Mouse (Mus musculus): ENCODE data around the gene Ss18l1.

Ss18l1 gene

DNA sequence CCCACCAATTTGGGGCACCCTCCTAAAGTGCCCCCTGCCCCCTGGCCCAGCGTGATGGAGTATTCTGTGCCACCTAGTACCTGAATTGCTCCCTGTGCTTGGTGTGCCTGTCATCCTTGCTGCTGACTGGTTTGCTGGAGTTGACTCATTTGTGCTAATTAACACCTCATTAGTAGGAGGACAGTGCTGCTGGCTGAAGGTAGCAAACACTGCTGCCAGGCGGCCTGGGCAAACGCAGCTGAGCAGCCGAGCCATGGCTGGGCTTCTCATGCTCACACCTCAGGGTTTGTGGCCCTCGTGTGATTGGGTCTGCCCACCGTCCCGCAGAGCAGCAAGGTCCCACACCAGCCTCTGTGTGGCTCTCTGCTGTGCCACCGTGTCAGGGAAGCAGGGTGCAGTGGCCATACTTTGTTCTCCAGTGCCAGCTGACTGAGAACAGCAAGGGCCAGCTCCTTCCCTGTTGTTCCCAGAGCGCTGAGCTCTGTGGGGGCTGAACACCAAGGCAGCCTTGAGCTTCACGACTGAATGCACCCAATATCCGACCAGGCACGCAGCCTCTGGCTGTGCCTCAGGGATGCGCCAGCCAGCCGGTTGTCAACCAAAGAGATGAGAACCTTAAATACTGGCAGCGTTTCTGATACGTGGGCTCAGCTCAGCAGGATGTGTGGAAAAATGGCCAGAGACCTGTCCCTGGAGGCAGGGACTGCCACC is 43.8 kb downstream of the Ss18l1 start:
- DNase-seq (ENCODE audit: low spot score in 2 of 2), result no peak

DNA sequence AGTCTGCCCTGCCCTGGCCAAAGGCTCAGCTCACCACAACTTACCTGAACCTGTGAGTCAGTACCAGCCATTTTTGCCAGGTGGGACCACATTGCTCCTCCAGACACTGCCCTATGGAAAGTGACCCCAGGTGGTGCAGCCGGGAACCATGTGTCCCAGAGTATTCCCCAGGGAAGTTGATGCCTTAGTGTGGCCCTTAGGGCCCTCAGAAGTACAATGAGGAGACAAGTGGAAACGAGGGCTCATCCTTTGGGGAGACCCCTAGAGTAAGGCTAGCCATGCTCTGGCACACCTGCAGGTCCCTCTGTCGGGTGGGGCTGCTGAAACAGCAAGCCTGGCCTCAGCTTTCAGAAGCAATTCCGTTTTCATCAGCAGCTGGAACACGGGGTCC is 44.3 kb downstream of the Ss18l1 start:
- DNase-seq (ENCODE audit: low spot score in 2 of 2), result no peak

DNA sequence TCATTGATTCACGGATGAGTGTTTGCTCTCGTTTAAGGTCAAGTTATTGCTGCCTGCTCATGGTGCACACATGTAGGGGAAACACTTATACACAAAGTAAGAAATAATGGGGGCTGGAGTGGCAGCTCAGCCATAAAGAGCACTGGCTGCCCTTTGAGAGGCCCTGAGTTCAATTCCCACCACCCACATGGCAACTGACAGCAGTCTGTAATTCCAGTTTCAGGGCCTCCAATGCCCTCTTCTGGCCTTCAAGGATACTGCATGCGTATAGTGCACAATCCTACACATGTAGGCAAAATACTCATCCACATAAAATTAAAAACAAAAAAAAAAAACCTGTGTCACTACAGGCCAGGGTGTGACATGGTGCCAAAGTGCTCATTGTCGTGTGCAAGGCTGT is 45.2 kb downstream of the Ss18l1 start:
- DNase-seq (ENCODE audit: low spot score in 2 of 2), result no peak

DNA sequence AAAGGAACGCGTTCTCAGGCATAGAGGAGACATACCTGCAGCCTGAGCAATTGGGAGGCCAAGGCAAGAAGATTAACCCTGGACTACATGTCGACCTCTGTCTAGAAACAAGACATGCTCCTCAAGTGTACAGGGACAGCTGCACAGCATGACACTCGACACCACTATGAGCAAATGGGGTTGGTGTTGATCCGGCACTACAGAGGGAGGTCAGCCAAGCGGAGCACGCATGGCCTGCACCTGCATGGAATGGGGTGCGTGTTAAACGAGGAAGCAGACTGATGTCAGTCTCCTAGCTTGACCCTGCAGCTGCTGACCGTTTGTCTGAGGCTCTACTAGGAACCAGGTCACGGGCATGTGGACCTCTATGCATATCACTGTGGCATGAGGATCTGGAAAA is 48.0 kb downstream of the Ss18l1 start:
- no peak for DNase-seq (ENCODE audit: low spot score in 2 of 2)

DNA sequence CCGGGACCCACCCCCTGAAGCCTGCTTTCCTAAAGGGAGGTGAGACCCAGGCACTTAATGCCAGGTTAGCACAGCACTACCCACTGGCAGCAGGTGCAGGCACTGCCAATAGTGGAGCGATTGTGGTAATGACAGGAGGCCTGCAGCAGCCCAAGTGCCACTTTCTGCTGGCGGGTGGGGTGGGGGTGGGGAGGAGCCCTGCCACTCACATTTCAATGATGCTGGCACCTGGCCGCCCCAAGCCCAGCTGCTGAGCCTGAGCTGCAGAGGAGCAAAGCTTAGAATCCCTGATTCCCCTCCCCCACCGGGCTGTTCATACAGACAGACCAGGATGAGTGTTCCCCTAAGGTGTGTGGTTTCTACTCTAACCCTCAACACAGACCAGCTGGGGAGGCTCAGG is 53.4 kb downstream of the Ss18l1 start:
- DNase-seq (ENCODE audit: low spot score in 2 of 2), result no peak

DNA sequence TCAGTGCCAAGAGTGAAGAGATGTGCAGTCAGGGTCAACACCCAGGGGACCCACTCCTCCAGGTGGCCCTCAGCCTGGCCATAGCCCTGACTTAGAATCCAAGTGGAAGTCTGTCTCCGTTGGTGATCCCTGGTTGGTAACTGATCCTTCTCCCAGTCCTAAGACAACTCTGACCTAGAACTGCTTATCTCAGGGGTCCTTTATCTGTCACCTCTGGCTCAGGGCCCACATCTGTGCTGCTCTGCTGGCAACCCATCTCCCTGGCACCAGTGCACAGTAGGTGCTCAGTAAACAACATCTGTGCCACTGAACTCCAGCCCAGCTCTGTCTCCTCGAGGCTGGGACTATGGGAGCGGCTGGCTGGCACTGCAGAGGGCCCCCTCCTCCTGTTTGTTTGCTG is 55.3 kb downstream of the Ss18l1 start:
- no peak for DNase-seq (ENCODE audit: low spot score in 2 of 2)

DNA sequence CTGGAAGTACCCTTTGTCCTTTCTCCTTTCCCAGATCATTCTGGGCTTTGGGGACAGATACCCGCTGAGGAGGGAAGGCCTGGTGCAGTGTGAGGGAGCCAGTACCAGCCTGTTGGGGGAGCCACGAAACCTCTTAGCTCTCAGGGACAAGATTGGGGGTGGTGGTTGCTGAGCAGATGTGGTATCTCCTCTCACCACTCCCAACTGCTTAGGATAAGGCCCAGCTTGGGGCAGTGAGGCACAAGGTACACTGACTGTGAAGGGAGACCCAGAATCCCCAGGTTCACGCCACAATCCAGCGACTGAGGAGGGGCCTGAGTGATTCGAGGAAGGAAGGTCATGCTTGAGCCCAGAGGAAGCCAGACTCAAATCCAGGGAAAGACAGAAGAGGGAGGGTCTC is 55.9 kb downstream of the Ss18l1 start:
- DNase-seq (ENCODE audit: low spot score in 2 of 2), result no peak

DNA sequence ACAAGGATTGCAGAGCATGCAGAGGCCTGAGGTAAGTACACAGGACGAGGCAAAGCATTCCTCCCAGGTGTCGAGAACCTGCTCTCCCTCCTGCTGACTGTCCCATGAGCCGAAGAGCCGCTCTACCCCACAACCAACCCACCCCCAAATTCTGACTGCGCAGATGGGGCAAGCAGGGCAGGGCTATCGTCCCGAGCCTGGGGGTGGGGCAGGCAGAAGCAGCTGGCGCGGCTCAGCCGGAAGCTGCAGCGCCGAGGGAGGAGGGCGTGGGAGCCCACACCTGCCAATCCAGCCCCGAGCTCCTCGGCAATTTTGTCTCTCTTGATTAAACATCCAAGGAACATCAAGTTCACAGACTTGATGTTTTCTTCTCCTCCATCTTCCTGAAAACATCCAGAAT is 57.2 kb downstream of the Ss18l1 start:
- no peak for DNase-seq (ENCODE audit: low spot score in 2 of 2)

DNA sequence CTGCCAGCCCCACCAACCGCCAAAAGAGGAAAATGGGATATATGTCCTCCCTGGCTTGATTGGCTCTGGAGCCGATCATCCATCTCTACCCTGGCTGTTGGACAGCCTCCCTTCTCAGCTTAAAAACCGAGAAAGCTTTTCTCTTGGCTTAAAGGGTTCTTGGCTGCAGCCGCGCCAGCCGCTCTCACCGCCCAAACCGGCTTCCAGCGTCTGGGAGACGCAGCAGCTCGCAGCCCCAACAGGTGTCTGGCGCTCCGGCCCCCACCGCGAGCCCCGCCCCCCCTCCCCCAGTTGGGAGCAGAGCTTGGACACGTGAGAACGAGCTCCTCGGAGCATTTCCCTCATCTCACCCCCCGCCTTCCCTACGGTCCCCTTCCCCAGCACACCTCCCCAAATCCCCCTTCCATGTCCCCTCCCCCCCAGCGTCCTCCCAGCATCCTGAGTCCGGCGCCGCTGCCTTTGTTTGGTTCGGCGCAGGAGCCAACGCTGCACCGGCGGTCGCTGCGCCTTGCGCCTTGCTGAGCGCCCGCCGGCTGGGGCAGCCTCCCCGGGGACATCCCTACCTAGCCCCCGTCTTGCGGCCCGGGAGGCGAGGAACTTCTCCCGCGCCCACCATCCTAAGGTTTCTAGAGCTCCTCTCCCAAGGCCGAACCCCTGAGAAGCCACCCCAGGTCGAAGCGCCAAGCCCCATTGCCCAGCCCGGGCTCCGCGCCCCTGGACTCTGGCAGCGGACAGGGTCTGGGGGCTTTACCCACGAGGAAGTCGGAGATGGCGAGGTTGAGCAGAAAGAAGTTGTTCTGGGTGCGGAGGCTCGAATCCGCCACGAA is 61.1 kb downstream of the Ss18l1 start:
- no peak for DNase-seq (ENCODE audit: low spot score in 2 of 2)

DNA sequence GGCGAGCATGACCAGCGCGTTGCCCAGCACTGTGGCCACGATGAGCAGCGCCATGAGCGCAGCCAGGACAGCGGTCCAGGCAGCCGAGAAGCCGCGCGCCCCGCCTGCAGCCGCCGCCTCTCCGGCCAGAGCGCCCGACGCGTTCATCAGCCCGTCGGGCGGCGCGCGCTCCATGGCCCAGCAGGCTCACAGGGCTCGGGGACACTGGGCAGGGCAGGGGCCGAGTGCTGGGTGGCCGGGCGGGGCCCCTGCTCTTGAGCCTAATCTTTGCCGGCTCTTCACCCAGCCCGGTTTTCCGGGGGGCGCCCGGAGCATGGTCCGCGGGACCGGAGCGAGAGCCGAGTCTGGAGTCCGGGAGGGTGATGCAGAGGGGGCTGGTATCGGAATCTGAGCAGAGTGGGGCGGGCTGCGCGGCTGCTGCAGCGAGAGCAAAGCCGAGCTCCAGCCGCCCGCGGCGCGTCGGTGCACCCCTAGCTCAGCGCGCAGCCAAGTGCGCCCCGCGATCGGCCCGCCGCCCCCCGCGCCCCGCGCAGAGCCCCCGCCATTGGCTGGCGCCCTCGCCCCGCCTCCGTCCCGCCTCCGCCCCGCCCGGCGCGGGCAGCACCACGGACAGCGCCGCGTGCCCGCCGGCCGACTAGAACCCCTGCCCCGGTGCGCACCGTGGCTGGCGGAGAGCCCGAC is 61.8 kb downstream of the Ss18l1 start, which contains the start of gene Hrh3:
Gene Hrh3, minus strand, starts transcription at position 511 of the 681 bp plus-strand sequence.
- DNase-seq (ENCODE audit: low spot score in 2 of 2), result peak; percentile 74

DNA sequence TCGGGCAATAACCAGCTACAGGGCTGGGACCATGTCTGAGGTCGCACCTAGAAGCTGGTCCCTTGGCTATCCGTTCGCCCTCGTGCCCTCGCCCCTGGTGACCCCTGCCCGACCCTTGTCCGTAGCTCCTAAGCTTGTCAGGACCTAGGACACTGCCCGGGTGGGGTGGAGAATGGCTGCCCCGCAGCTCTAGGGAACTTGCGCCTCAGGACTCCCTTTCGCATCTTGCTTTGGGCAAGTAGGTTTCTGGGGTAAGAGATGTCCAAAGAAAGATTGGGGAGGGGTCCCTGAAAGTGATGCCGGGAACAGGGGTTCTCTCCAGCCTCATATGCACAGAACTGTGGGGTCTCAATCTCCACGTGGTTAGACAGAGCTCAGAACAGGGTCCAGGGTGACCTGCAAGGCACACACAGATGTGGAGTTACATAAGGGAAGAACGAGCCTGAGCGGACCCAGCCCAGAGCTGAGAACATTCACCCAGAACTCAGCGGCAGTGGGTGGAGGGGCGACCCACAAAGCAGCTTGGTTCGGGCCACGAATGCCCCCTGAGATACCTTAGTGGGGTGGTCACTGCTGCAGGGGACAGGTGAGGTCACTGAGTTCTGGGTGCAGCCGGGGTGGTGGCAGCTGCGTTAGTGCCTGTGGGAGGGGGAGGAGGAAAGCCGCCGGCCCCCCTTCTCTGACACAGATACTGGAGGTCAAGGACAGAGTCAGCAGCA is 62.5 kb downstream of the Ss18l1 start:
- no peak for DNase-seq (ENCODE audit: low spot score in 2 of 2)

DNA sequence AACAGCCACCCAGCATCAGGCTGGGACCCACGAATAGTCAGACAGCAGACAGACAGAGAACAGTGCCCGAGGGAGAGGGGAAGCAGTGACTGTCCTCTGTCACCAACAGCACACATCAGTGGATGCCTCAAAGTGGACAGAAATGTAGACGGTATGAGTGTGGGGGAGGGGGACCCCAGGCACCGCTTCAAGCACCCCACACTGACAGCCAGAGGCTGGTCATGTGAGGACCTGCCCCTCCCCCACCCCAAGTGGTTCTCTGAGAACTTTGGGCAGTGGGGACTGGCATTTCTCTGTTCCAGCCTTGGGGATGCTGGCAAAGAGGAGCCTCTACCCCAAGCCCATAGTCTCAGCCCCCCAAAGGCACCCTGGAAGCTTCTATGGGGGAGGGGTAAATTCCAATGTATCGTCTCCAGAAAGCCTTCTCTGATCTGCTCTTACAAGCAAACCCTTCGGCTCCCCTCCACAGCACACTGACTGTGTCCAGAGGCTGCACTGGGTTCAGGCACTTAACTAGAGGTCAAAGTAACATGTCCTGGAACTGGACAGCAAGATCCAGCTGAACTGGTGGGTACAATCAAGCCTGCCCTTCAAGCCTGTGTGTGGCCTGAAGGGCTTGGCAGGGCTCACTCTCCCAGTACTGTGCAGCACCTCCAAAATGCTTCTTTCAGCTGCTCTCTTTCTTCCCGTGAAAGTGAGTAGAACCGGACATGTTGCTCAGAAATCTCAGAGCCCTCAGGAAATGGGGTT is 63.3 kb downstream of the Ss18l1 start:
- peak in 1 of 2 experiments; percentile 56 for DNase-seq (ENCODE audit: low spot score in 2 of 2)

DNA sequence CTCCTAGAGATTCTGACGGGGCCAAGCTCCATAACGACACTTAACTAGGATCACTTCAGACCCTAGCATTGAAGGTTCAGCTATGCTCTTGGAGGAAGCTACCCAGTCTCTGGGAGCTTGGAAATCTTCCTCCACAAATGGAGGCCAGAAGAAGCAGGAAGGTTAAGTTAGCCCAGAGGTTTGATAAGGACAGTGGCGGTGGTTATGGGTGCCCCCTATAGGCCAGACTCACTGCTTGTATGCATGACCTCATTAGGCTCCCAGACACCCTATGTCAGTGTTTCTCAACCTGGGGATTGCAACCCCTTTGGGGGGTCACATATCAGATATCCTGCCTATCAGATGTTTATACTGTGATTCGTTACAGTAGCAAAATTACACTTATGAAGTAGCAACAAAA is 64.8 kb downstream of the Ss18l1 start:
- no peak for DNase-seq (ENCODE audit: low spot score in 2 of 2)

DNA sequence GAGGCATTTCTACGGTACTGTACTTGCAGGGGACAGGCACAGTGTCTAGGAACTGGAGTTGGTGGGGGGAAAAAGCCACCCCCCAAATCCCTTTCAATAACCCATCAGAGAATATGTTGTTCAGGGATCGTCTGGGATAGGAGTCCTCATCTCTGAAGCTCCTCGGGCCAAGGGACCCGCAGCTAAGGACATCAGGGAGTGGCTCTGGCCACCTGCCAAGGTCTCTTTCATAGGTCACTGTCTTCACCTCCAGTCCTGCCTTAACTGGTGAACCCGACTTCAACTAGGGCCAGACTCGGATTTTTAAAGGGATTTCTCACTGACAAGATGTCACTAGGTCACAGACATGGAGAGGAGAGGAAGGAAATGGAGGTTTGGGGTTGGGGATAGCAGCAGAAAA is 66.0 kb downstream of the Ss18l1 start:
- DNase-seq (ENCODE audit: low spot score in 2 of 2), result peak in 1 of 2 experiments; percentile 54

DNA sequence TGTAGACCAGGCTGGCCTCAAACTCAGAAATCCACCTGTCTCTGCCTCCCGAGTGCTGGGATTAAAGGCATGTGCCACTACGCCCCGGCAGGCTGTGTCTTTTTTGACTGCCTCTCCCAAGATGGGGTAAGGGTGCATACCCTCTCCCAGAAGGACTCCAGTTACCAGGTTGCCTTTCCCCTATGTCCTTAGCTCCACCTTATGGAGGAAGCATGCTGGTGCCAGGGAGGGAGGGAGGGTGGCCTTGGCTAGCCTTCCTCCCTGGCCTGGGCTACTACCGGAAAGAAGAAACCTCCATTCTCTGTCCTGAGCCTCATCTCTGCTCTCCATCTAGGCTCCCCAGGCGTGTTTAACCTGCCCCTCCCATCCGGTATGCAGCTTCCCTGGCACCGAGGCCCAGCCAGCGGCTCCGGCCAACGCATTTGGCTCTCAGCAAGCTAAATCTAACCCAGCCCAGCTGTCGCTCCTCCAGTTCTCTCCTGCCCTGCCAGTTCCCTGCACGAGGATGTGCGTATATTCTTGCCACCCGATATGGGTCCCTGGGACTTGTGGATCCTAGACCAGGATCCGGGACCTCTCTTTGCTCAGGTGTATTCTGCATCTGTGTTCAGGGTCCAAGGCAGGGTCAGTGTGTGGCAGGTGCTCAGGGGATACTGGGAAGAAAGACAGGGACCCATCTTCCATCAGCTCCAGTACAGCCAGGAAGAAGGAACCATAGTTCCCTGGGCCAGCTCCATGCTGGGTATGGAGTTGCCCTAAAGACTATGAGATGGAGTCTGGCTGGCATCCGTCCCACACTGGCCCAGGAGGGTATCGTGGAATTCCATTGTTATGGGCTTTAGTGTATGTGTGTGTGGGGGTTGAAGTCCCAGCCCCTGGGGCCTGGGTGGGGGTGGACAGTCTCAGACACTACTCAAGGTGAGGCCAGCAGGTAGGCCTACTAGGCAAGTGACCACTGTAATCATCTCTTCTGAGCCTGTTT is 71.9 kb downstream of the Ss18l1 start:
- DNase-seq (ENCODE audit: low spot score in 2 of 2), result peak in 1 of 2 experiments; percentile 48

DNA sequence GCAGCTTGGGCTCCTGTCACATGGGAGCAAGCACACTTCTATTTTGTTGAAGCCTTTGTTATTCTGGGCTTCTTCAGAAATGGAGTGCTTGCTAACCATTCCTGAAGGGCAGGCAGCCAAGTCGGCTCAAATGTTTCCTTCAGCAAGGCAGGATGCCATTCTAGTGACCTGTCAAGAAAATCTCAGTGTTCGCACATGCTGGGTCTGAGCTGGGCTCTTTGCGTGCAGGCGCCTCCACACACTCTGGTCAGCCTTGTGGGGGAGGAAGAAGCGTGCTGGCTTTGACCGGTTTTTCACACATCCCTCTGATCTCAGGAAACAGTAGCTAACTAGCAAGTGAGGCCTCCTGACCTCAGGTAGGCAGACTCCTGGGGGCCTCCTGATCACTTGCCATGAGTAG is 73.0 kb downstream of the Ss18l1 start:
- DNase-seq (ENCODE audit: low spot score in 2 of 2), result no peak

DNA sequence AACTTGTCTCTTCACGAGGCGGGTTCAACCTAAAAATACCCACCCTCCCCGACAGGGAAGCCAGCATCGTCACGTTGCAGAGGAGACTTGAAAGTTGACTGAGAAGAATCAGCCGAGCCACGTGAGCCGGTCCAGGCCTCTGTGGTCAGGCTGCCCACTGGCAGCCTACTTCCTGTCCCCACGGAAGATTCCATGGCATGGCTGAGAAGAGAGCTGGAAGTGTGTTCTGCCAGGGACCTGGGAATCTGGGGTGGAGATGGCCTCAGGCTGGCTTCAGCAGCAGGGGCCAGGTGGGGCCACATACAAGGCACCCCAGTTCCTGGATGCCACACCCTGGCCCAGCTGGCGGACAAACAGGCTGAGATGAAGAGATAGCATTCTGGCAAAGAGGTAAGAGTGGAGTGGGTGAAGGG is 73.8 kb downstream of the Ss18l1 start:
- DNase-seq (ENCODE audit: low spot score in 2 of 2), result peak in 1 of 2 experiments; percentile 48

DNA sequence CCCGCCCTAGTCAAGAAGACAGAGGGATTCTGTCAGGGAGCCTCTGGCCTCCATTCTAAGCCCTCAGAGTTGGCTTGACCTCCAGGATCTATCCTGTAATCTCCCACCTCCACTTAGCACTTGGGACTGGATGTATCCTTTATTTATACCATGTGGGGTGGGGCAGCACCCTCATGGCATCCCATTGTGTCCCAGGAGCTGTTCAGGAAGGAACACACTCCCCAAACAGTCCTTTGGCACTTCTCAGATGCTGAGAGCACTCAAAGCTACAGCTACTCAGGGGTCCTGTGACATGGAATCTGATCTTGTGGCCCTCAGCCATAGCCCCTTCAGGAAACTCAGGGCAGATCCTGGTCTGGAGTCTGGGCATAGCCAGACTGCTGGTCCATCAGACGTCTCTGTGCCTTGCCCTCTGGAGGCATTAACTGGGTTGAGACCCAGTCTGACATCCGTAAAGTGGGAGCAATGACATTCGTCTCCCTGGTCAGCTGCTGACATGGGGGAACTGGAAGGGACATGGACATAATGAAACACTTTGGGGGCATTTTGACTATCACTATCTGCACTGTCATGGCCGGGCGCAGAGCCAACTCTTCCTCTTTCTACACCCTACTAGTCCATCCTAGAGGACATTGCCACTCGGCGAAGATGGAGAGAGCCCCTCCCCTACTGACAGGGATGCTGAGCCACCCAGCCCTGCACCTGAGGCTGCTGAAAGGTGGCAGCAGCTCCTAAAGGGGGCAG is 74.6 kb downstream of the Ss18l1 start:
- no peak for DNase-seq (ENCODE audit: low spot score in 2 of 2)

DNA sequence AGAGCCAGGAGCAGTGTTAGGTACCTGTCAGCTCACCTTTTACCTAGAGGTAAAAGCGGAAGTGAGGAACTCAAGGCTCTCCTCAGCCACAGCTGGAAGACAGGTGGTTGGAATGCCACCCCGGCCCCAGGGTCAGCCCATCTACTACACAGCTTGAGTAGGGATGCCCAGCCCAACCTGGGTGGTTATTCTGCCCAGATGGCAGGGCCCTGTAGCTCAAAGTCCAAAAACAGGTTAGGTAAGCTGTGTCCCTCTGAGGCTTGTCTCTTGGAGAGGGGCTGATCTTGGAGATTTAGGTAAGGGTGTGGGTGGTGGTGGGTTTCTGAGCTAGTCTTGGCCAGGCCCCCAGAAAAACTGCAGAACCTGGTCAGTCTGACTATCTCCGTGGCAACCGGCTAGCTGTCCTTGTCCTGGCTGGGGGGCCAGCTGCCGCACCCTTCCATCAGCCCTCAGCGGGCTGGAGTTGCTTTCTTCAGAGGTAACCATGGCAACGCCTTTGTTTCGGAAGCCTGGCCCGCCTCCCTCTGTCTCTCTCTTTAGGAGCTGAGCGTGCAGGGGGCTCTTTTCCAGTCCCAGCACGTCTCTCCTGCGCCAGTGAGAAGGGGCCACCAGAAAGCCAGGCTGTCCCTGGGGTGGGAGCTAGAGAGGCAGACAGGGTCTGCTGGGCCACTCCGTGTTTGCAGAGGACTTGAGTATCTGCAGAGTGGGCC is 75.3 kb downstream of the Ss18l1 start:
- peak in 1 of 2 experiments; percentile 51 for DNase-seq (ENCODE audit: low spot score in 2 of 2)
